Mouse (Mus musculus): ENCODE measurements around the gene Cox7a1. TPM values are rescaled to one million over a fixed set of nuclear protein-coding genes. Genes with fewer than 3 reads are reported as not detected.
A peak's percentile ranks its signal among the peaks of the same experiment; 100 is the strongest.
"Not testable (repeated sequence)": the region's sequence is repeated elsewhere in the genome, so short reads cannot be mapped to it uniquely, and the experiment has no call there.

Cox7a1 gene
- total RNA-seq, 1 experiment, result 54.8 TPM

GRCm38 (mm10) chr7:30178256-30178655, 5.7 kb upstream of the Cox7a1 start:
- in situ Hi-C loops (cut with MboI; ENCODE audit: low sequenced_read_pairs in 2 of 2, unreplicated experiment in 2 of 2), result no loop called here
- no peak for TF ChIP-seq CHD2 (IDR thresholded peaks at IDR 0.05; ENCODE audit: low read depth, low read length)
- TF ChIP-seq HCFC1 (IDR thresholded peaks at IDR 0.05; ENCODE audit: borderline replicate concordance, insufficient read depth, low read length), result no peak
- no peak for TF ChIP-seq ZNF384 (IDR thresholded peaks at IDR 0.05; ENCODE audit: low read depth, low read length)
- TF ChIP-seq MAFK (IDR thresholded peaks at IDR 0.05; ENCODE audit: insufficient read depth, low read depth, low read length), result no peak
- TF ChIP-seq ZC3H11A (IDR thresholded peaks at IDR 0.05; ENCODE audit: borderline replicate concordance, low read depth, low read length), result no peak
- DNase-seq (ENCODE audit: low read depth, low spot score), result no peak

DNA sequence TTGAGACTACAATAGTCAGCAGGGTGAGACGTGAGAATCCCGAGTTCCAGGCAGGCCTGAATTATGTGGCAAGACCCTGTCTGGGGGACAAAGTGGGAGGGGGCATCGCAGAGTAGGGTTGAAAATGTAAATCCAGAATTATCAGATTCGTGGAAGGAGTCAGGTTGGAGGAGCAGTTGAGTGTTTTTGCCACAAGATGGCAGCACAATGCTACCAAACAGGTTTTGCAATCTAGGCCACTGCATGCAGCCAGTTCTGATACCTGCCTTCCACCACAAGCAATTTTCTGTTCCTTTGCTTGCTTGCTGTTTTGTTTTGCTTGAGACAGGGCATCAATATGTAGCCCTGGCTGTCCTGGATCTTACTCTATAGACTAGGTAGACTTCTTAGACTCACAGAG, 2.6 kb upstream of the Cox7a1 start:
- Histone ChIP-seq H3K4me1 (ENCODE audit: control insufficient read depth in 2 of 2, insufficient read depth in 2 of 2, low read length in 2 of 2, poor library complexity in 1 of 2) (peaks cover 4 to 18% of the 10 kb centered on the region in 2 experiments; a peak in 3 of 4 replicates), H3K36me3 (ENCODE audit: control insufficient read depth, insufficient read depth, low read length, poor library complexity, severe bottlenecking) (peaks cover 8% of the 10 kb centered on the region), H3K27ac (ENCODE audit: insufficient read depth, low read depth, low read length, poor library complexity, severe bottlenecking) (no peak overlapping the region), H3K9me3 (ENCODE audit: control insufficient read depth, insufficient read depth, low read depth, low read length) (no peaks in the 10 kb centered on the region), H3K9ac (ENCODE audit: insufficient read depth, low read depth, low read length, poor library complexity, severe bottlenecking) (no peak overlapping the region), H3K4me3 (ENCODE audit: insufficient read depth in 1 of 2, low read depth in 1 of 2, low read length in 2 of 2, poor library complexity in 1 of 2, severe bottlenecking in 1 of 2) (no peak overlapping the region)
- in situ Hi-C loops (cut with MboI; ENCODE audit: low sequenced_read_pairs in 2 of 2, unreplicated experiment in 2 of 2), result no loop called here
- DNase-seq (ENCODE audit: low read depth, low spot score), result no peak
- peak; percentile 92; the same call in 1 of the 2 replicates for TF ChIP-seq ZC3H11A (IDR thresholded peaks at IDR 0.05; ENCODE audit: borderline replicate concordance, low read depth, low read length)
- no peak for TF ChIP-seq HCFC1 (IDR thresholded peaks at IDR 0.05; ENCODE audit: borderline replicate concordance, insufficient read depth, low read length)

More at GRCm38 (mm10) chr7:30178256-30178655, 5.7 kb upstream of the Cox7a1 start:
- Histone ChIP-seq H3K4me1 (ENCODE audit: control insufficient read depth in 2 of 2, insufficient read depth in 2 of 2, low read length in 2 of 2, poor library complexity in 1 of 2) (peaks cover 0 to 4% of the 10 kb centered on the region in 2 experiments; a peak in 1 of 4 replicates), H3K27ac (ENCODE audit: insufficient read depth, low read depth, low read length, poor library complexity, severe bottlenecking) (no peak overlapping the region), H3K36me3 (ENCODE audit: control insufficient read depth, insufficient read depth, low read length, poor library complexity, severe bottlenecking) (no peaks in the 10 kb centered on the region), H3K9me3 (ENCODE audit: control insufficient read depth, insufficient read depth, low read depth, low read length) (no peaks in the 10 kb centered on the region), H3K4me3 (ENCODE audit: insufficient read depth in 1 of 2, low read depth in 1 of 2, low read length in 2 of 2, poor library complexity in 1 of 2, severe bottlenecking in 1 of 2) (no peak overlapping the region), H3K9ac (ENCODE audit: insufficient read depth, low read depth, low read length, poor library complexity, severe bottlenecking) (no peak overlapping the region)

- H3K27ac ChIP-seq (ENCODE audit: insufficient read depth, low read depth, low read length, poor library complexity, severe bottlenecking); H3K9me3 ChIP-seq (ENCODE audit: control insufficient read depth, insufficient read depth, low read depth, low read length); in situ Hi-C loops (cut with MboI; ENCODE audit: low sequenced_read_pairs in 2 of 2, unreplicated experiment in 2 of 2); DNase-seq (ENCODE audit: low read depth, low spot score); H3K4me3 ChIP-seq (ENCODE audit: insufficient read depth in 1 of 2, low read depth in 1 of 2, low read length in 2 of 2, poor library complexity in 1 of 2, severe bottlenecking in 1 of 2); H3K9ac ChIP-seq (ENCODE audit: insufficient read depth, low read depth, low read length, poor library complexity, severe bottlenecking): not testable (repeated sequence)
- Histone ChIP-seq H3K4me1 (ENCODE audit: control insufficient read depth in 2 of 2, insufficient read depth in 2 of 2, low read length in 2 of 2, poor library complexity in 1 of 2) (peaks cover 4 to 20% of the 10 kb centered on the region in 2 experiments; a peak in 3 of 4 replicates), H3K36me3 (ENCODE audit: control insufficient read depth, insufficient read depth, low read length, poor library complexity, severe bottlenecking) (peaks cover 14% of the 10 kb centered on the region)
Measured at GRCm38 (mm10) chr7:30181929-30182328, 2.0 kb upstream of the Cox7a1 start.

DNA sequence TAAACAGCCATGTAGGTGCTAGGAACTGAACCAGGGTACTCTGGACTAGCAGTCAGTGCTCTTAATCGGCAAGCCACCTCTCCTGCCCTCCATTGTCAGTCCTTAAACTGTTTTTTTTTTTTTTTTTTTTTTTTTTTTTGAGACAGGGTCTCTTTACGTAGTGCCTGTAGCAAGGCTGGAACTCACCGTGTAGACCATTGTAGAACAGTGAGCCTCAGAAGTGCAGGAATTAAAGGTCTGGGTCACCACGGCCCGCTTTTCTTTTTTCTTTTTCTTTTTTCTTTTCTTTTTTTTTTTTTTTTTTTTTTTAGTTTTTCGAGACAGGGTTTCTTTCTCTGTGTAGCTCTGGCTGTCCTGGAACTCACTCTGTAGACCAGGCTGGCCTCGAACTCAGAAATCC, 755 bp upstream of the Cox7a1 start:
- Histone ChIP-seq H3K4me1 (ENCODE audit: control insufficient read depth in 2 of 2, insufficient read depth in 2 of 2, low read length in 2 of 2, poor library complexity in 1 of 2) (peaks cover 4 to 26% of the 10 kb centered on the region in 2 experiments; a peak in 3 of 4 replicates), H3K36me3 (ENCODE audit: control insufficient read depth, insufficient read depth, low read length, poor library complexity, severe bottlenecking) (peaks cover 24% of the 10 kb centered on the region)
- DNase-seq (ENCODE audit: low read depth, low spot score); H3K9ac ChIP-seq (ENCODE audit: insufficient read depth, low read depth, low read length, poor library complexity, severe bottlenecking); H3K27ac ChIP-seq (ENCODE audit: insufficient read depth, low read depth, low read length, poor library complexity, severe bottlenecking); H3K9me3 ChIP-seq (ENCODE audit: control insufficient read depth, insufficient read depth, low read depth, low read length); in situ Hi-C loops (cut with MboI; ENCODE audit: low sequenced_read_pairs in 2 of 2, unreplicated experiment in 2 of 2); H3K4me3 ChIP-seq (ENCODE audit: insufficient read depth in 1 of 2, low read depth in 1 of 2, low read length in 2 of 2, poor library complexity in 1 of 2, severe bottlenecking in 1 of 2): not testable (repeated sequence)
- peak; percentile 78 for TF ChIP-seq ZNF384 (IDR thresholded peaks at IDR 0.05; ENCODE audit: low read depth, low read length)

DNA sequence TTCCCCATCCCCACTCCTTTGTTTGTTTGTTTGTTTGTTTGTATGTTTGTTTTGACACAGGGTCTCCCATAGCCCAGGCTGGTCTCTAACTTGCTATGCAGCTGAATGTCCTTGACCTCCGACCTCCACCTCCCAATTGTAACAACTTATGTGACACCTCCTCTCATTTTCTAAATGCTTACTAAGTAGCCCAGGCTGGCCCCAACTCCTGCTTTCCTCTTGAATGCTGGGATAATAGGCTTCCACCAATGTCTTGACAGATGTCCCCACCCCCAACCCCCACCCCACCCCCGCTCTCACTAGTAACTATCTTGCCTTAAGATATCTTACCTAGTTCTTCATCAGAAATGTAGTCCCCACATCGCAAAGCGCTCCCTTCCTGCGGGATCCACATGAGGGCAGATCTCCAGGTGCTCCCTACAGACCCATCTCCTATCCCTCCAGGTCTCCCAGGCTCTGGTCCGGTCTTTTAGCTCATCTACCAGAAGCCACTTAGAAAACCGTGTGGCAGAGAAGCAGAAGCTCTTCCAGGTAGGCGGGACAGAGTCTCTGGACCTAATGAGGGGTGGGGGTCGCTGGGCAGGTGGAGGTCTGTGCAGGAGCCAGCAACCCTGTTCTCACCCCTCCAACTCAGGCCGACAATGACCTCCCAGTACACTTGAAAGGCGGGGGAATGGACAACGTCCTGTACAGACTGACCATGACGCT, 851 bp downstream of the Cox7a1 start:
- H3K4me3 ChIP-seq (ENCODE audit: insufficient read depth in 1 of 2, low read depth in 1 of 2, low read length in 2 of 2, poor library complexity in 1 of 2, severe bottlenecking in 1 of 2), result peak overlapping the region; percentile 52 to 64; a peak in 1 of 4 replicates
- in situ Hi-C loops (cut with MboI; ENCODE audit: low sequenced_read_pairs in 2 of 2, unreplicated experiment in 2 of 2), result no loop called here

More for the DNA sequence above, 851 bp downstream of the Cox7a1 start:
- no peaks in the 10 kb centered on the region for H3K9me3 ChIP-seq (ENCODE audit: control insufficient read depth, insufficient read depth, low read depth, low read length)
- H3K36me3 ChIP-seq (ENCODE audit: control insufficient read depth, insufficient read depth, low read length, poor library complexity, severe bottlenecking), result peaks cover 36% of the 10 kb centered on the region
- no peak for DNase-seq (ENCODE audit: low read depth, low spot score)
- H3K4me1 ChIP-seq (ENCODE audit: control insufficient read depth in 2 of 2, insufficient read depth in 2 of 2, low read length in 2 of 2, poor library complexity in 1 of 2), result peaks cover 4 to 33% of the 10 kb centered on the region in 2 experiments; a peak in 3 of 4 replicates
- TF ChIP-seq CHD2 (IDR thresholded peaks at IDR 0.05; ENCODE audit: low read depth, low read length) (no peak), ZC3H11A (IDR thresholded peaks at IDR 0.05; ENCODE audit: borderline replicate concordance, low read depth, low read length) (no peak), MAFK (IDR thresholded peaks at IDR 0.05; ENCODE audit: insufficient read depth, low read depth, low read length) (no peak), HCFC1 (IDR thresholded peaks at IDR 0.05; ENCODE audit: borderline replicate concordance, insufficient read depth, low read length) (no peak), ZNF384 (IDR thresholded peaks at IDR 0.05; ENCODE audit: low read depth, low read length) (no peak)
- no peak overlapping the region for H3K9ac ChIP-seq (ENCODE audit: insufficient read depth, low read depth, low read length, poor library complexity, severe bottlenecking)
- H3K27ac ChIP-seq (ENCODE audit: insufficient read depth, low read depth, low read length, poor library complexity, severe bottlenecking), result peak overlapping the region; percentile 64; the same call in 1 of the 2 replicates
